ENCODE assay signal across 8 mouse cellular contexts in the genomic region with DNA sequence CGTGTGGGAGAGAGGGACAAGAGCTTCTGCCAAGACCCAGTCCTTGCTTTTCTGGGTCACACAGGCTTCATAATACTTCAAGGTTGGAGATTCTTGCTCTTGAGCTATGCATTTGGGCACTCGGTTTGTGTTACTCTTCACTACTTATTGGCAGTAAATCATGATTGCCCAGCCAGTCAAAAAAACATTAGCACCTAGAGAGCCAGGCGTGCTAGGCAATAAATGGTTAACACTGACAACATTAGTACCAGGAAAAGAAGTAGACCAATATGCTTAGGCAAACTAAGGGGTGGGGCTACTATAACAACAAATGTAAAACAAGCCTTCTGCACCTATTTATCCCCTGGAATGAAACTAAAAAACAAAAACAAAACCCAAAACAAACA. TPM values are rescaled to one million over a fixed set of nuclear protein-coding genes. Genes with fewer than 3 reads are reported as not detected.
DNase-seq lines count a peak whose midpoint lies in the region; ATAC-seq and TF ChIP-seq lines count a peak whose summit lies in the region.

No protein-coding gene starts in this region.

- peak overlapping the region; percentile 82 for H3K4me3 ChIP-seq in left cerebral cortex, adult 2 months
- peak overlapping the region; percentile 79 for H3K4me3 ChIP-seq in embryonic facial prominence, embryonic 13.5 days
- H3K4me3 ChIP-seq in intestine, postnatal 0 days (ENCODE audit: low read depth, low read length), result peak overlapping the region; percentile 80
- peak overlapping the region; percentile 78; the same call in 1 of the 2 replicates for H3K4me3 ChIP-seq in neural tube, embryonic 12.5 days

- peak overlapping the region; percentile 95 for H3K9ac ChIP-seq in embryonic facial prominence, embryonic 13.5 days
- H3K9ac ChIP-seq in intestine, postnatal 0 days (ENCODE audit: low read depth, low read length), result peak overlapping the region; percentile 91
- H3K9ac ChIP-seq in neural tube, embryonic 12.5 days, result 0 out of 2 replicates have a peak overlapping the region, but pooled peaks have one; percentile 82

- DNase-seq in left cerebral cortex, adult 2 months (ENCODE audit: extremely low spot score in 1 of 2, low spot score in 2 of 2), result no peak
- no peak for DNase-seq in left cerebral cortex, postnatal 14 days (ENCODE audit: low spot score in 2 of 2)
- DNase-seq in gastrocnemius, adult 8-10 months (ENCODE audit: low spot score in 2 of 2), result no peak
- DNase-seq in urinary bladder, adult 18-20 months (ENCODE audit: low spot score in 2 of 2), result no peak
- no peak for DNase-seq in frontal cortex, adult 2 months (ENCODE audit: extremely low spot score in 1 of 2, low spot score in 1 of 2)

- TF ChIP-seq CTCF in left cerebral cortex, adult 2 months (IDR thresholded peaks at IDR 0.05), result no peak
- TF ChIP-seq CTCF in intestine, postnatal 0 days (IDR thresholded peaks at IDR 0.05; ENCODE audit: low read depth), result no peak

- H3K27me3 ChIP-seq in embryonic facial prominence, embryonic 13.5 days, result no peaks in the 10 kb centered on the region
- H3K27me3 ChIP-seq in intestine, postnatal 0 days (replicated peaks; ENCODE audit: control insufficient read depth, insufficient read depth, low read length), result no peaks in the 10 kb centered on the region
- no peaks in the 10 kb centered on the region for H3K27me3 ChIP-seq in neural tube, embryonic 12.5 days (replicated peaks)

- no peaks in the 10 kb centered on the region for H3K9me3 ChIP-seq in embryonic facial prominence, embryonic 13.5 days
- no peaks in the 10 kb centered on the region for H3K9me3 ChIP-seq in intestine, postnatal 0 days (ENCODE audit: control insufficient read depth)
- H3K9me3 ChIP-seq in neural tube, embryonic 12.5 days, result no peaks in the 10 kb centered on the region

- WGBS in embryonic facial prominence, embryonic 13.5 days, result 7% methylated on average over 3 of the region's 3 CpGs
- 2% methylated on average over 3 of the region's 3 CpGs for WGBS in intestine, postnatal 0 days
- WGBS in neural tube, embryonic 12.5 days, result 4% methylated on average over 3 of the region's 3 CpGs

- H3K4me2 ChIP-seq in embryonic facial prominence, embryonic 13.5 days, result peak overlapping the region; percentile 82
- peak overlapping the region; percentile 74 for H3K4me2 ChIP-seq in intestine, postnatal 0 days (replicated peaks; ENCODE audit: low read depth)
- H3K4me2 ChIP-seq in neural tube, embryonic 12.5 days (replicated peaks), result peak overlapping the region; percentile 99

- no peak overlapping the region; the same call in 1 of the 2 replicates for H3K27ac ChIP-seq in left cerebral cortex, adult 2 months
- peak overlapping the region; percentile 95 for H3K27ac ChIP-seq in embryonic facial prominence, embryonic 13.5 days
- peak overlapping the region; percentile 96 for H3K27ac ChIP-seq in intestine, postnatal 0 days (ENCODE audit: low read depth, low read length)
- no peak overlapping the region for H3K27ac ChIP-seq in neural tube, embryonic 12.5 days

- peaks cover 27% of the 10 kb centered on the region for H3K4me1 ChIP-seq in embryonic facial prominence, embryonic 13.5 days
- 0 out of 2 replicates have a peak, but pooled peaks cover 13% of the 10 kb centered on the region for H3K4me1 ChIP-seq in intestine, postnatal 0 days (replicated peaks; ENCODE audit: control insufficient read depth, insufficient read depth, low read length)
- H3K4me1 ChIP-seq in neural tube, embryonic 12.5 days, result peaks cover 14% of the 10 kb centered on the region

- peaks cover 16% of the 10 kb centered on the region for H3K36me3 ChIP-seq in embryonic facial prominence, embryonic 13.5 days
- 0 out of 2 replicates have a peak, but pooled peaks cover 9% of the 10 kb centered on the region for H3K36me3 ChIP-seq in intestine, postnatal 0 days (ENCODE audit: control insufficient read depth, insufficient read depth)
- H3K36me3 ChIP-seq in neural tube, embryonic 12.5 days, result 0 out of 2 replicates have a peak, but pooled peaks cover 3% of the 10 kb centered on the region

- intact Hi-C loops in left cerebral cortex, adult 2 months (cut with DNase I), result no loop called here
- intact Hi-C loops in left cerebral cortex, postnatal 14 days (cut with DNase I), result no loop called here

- no peak for ATAC-seq in embryonic facial prominence, embryonic 13.5 days (ENCODE audit: insufficient number of reproducible peaks, insufficient read depth, low FRiP score, low TSS enrichment, low read depth)
- peak; percentile 29 for ATAC-seq in intestine, postnatal 0 days
- ATAC-seq in neural tube, embryonic 12.5 days (ENCODE audit: low FRiP score, low read depth), result no peak

RNA-seq across cellular contexts. Expression of a gene that starts 0.4 kb away (rescaled TPM):
- total RNA-seq in left cerebral cortex, adult 2 months (2021), result 10 to 100 TPM; 10.5 to 10.9 TPM
- 10 to 100 TPM in 1 of 2 experiments, 1 to 10 TPM in 1; 8.9 to 12.1 TPM for total RNA-seq in left cerebral cortex, postnatal 14 days (2021)
- polyA plus RNA-seq in embryonic facial prominence, embryonic 13.5 days (2015; fragmentation: Nextera tagmentation; extraction: Ambion mirVana), result 56.3 and 59.7 TPM in 2 replicates
- 144 and 157 TPM in 2 replicates for polyA plus RNA-seq in intestine, postnatal 0 days (2015; fragmentation: Nextera tagmentation; extraction: Ambion mirVana)
- polyA plus RNA-seq in neural tube, embryonic 12.5 days (2016; fragmentation: Nextera tagmentation; extraction: Ambion mirVana), result 18.5 and 26.8 TPM in 2 replicates
- under 1 TPM; 0.32 to 0.92 (median 0.54) TPM for total RNA-seq in gastrocnemius, adult 8-10 months (2022)
- 15.0 TPM in 2 replicates for polyA plus RNA-seq in frontal cortex, adult 2 months (2012; rRNA removed)

RNA-seq across cellular contexts. Expression of a gene that starts 30.6 kb away (rescaled TPM):
- 10 to 100 TPM; 27.9 to 29.3 TPM for total RNA-seq in left cerebral cortex, adult 2 months (2021)
- total RNA-seq in left cerebral cortex, postnatal 14 days (2021), result 10 to 100 TPM; 35.2 to 36.6 TPM
- polyA plus RNA-seq in embryonic facial prominence, embryonic 13.5 days (2015; fragmentation: Nextera tagmentation; extraction: Ambion mirVana), result 145 and 158 TPM in 2 replicates
- polyA plus RNA-seq in intestine, postnatal 0 days (2015; fragmentation: Nextera tagmentation; extraction: Ambion mirVana), result 316 and 320 TPM in 2 replicates
- 101 and 102 TPM in 2 replicates for polyA plus RNA-seq in neural tube, embryonic 12.5 days (2016; fragmentation: Nextera tagmentation; extraction: Ambion mirVana)
- total RNA-seq in gastrocnemius, adult 8-10 months (2022), result 10 to 100 TPM; 30.2 to 33.5 (median 32.0) TPM
- polyA plus RNA-seq in frontal cortex, adult 2 months (2012; rRNA removed), result 30.8 and 42.7 TPM in 2 replicates

RNA-seq across cellular contexts. Expression of a gene that starts 37.1 kb away (rescaled TPM):
- under 1 TPM in 1 of 2 experiments, not detected in 1; 0.07 TPM for total RNA-seq in left cerebral cortex, adult 2 months (2021)
- not detected for total RNA-seq in left cerebral cortex, postnatal 14 days (2021)
- polyA plus RNA-seq in embryonic facial prominence, embryonic 13.5 days (2015; fragmentation: Nextera tagmentation; extraction: Ambion mirVana), result 0.15 and 0.25 TPM in 2 replicates
- polyA plus RNA-seq in intestine, postnatal 0 days (2015; fragmentation: Nextera tagmentation; extraction: Ambion mirVana), result 0.05 and 0.22 TPM in 2 replicates
- polyA plus RNA-seq in neural tube, embryonic 12.5 days (2016; fragmentation: Nextera tagmentation; extraction: Ambion mirVana), result not detected in 2 replicates
- 1 to 10 TPM; 1.9 to 3.2 (median 2.6) TPM for total RNA-seq in gastrocnemius, adult 8-10 months (2022)
- polyA plus RNA-seq in frontal cortex, adult 2 months (2012; rRNA removed), result 2.6 and 3.5 TPM in 2 replicates

RNA-seq across cellular contexts. Expression of a gene that starts 37.9 kb away (rescaled TPM):
- total RNA-seq in left cerebral cortex, adult 2 months (2021), result 1 to 10 TPM in 1 of 2 experiments, under 1 TPM in 1; 0.72 to 1.2 TPM
- total RNA-seq in left cerebral cortex, postnatal 14 days (2021), result under 1 TPM; 0.59 to 0.76 TPM
- 3.4 and 3.5 TPM in 2 replicates for polyA plus RNA-seq in embryonic facial prominence, embryonic 13.5 days (2015; fragmentation: Nextera tagmentation; extraction: Ambion mirVana)
- polyA plus RNA-seq in intestine, postnatal 0 days (2015; fragmentation: Nextera tagmentation; extraction: Ambion mirVana), result 22.3 and 24.4 TPM in 2 replicates
- polyA plus RNA-seq in neural tube, embryonic 12.5 days (2016; fragmentation: Nextera tagmentation; extraction: Ambion mirVana), result 1.2 and 1.5 TPM in 2 replicates
- total RNA-seq in gastrocnemius, adult 8-10 months (2022), result 10 to 100 TPM; 33.3 to 41.9 (median 35.3) TPM
- 15.8 and 15.9 TPM in 2 replicates for polyA plus RNA-seq in frontal cortex, adult 2 months (2012; rRNA removed)

RNA-seq across cellular contexts. Expression of a gene that starts 45.1 kb away (rescaled TPM):
- total RNA-seq in left cerebral cortex, adult 2 months (2021), result 10 to 100 TPM; 36.2 to 40.5 TPM
- 10 to 100 TPM; 31.7 to 33.7 TPM for total RNA-seq in left cerebral cortex, postnatal 14 days (2021)
- 35.7 and 40.9 TPM in 2 replicates for polyA plus RNA-seq in embryonic facial prominence, embryonic 13.5 days (2015; fragmentation: Nextera tagmentation; extraction: Ambion mirVana)
- polyA plus RNA-seq in intestine, postnatal 0 days (2015; fragmentation: Nextera tagmentation; extraction: Ambion mirVana), result 19.9 and 21.9 TPM in 2 replicates
- 40.5 and 43.2 TPM in 2 replicates for polyA plus RNA-seq in neural tube, embryonic 12.5 days (2016; fragmentation: Nextera tagmentation; extraction: Ambion mirVana)
- total RNA-seq in gastrocnemius, adult 8-10 months (2022), result 10 to 100 TPM; 18.3 to 27.3 (median 21.0) TPM
- polyA plus RNA-seq in frontal cortex, adult 2 months (2012; rRNA removed), result 12.3 and 15.2 TPM in 2 replicates

Comparison
In these comparisons a context has a peak if more than half of its experiments do, and no peak if none do; other contexts are left out.
1. H3K27ac ChIP-seq: peak in embryonic facial prominence, embryonic 13.5 days (single experiment) and intestine, postnatal 0 days (single experiment); none in left cerebral cortex, adult 2 months (single experiment) and neural tube, embryonic 12.5 days (single experiment).
2. Peak in every context shown above with its lines, with median percentiles within 50 percentile points of each other: H3K4me3 ChIP-seq, H3K4me2 ChIP-seq and H3K9ac ChIP-seq.